Mouse (Mus musculus): ENCODE results near the gene Lrrfip2. TPM values are rescaled to one million over a fixed set of nuclear protein-coding genes. Genes with fewer than 3 reads are reported as not detected.

Lrrfip2 gene
- total and polyA plus RNA-seq, 2 experiments from 2014 or later: 73.9 to 86.6 TPM

DNA sequence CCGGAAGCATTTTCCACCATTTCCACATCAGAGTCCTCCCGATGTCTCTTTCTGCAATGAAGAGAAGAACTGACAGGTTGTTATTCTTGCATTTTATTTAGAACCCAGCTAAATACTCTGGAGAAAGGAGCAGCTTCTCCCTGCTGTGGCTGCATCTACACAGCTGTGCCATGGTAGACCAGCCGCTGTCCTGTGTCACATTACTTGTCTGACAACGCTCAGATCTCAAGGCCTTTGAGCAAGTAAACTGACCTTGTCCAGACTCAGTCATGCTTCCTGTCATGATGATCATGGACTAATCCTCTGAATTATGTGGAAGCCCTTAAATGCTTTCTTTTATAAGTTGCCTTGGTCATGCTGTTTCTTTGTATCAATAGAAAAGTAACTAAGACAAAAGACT lies 122.4 kb downstream of the Lrrfip2 start:
- H3K36me3 ChIP-seq (replicated peaks; ENCODE audit: control insufficient read depth, insufficient read depth, low read length): peaks cover 69% of the 10 kb centered on the region

DNA sequence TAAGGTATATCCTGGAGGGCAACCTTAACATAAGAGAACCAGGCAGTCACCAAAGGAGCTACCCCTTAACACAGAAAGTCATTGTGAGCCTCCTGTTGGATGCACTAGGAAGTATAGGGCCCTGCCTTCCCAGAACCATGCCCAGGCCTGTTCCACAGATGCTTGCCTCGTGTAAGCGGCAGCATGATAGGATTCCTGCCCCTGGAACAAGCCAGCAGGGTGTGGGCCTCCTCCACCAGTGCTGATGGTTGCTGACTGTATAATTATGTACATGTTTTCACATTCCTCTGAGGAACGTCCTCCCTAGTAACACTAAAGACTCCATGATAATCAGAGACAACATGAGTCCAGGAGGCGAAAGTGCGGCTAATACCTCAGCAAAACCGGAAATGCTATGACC lies 126.0 kb downstream of the Lrrfip2 start:
- peaks cover 17% of the 10 kb centered on the region for H3K4me1 ChIP-seq (ENCODE audit: control insufficient read depth, insufficient read depth)
- WGBS: 64% methylated on average over 6 of the region's 6 CpGs
- peaks cover 47% of the 10 kb centered on the region for H3K36me3 ChIP-seq (replicated peaks; ENCODE audit: control insufficient read depth, insufficient read depth, low read length)

More for the DNA sequence above, 122.4 kb downstream of the Lrrfip2 start:
- Histone ChIP-seq H3K4me3 (ENCODE audit: low read depth, low read length) (no peak overlapping the region), H3K4me2 (ENCODE audit: low read depth, low read length) (no peak overlapping the region), H3K27ac (ENCODE audit: low read depth) (no peak overlapping the region), H3K27me3 (ENCODE audit: control insufficient read depth, insufficient read depth, low read length) (no peaks in the 10 kb centered on the region), H3K9me3 (replicated peaks; ENCODE audit: control insufficient read depth, low read length) (no peaks in the 10 kb centered on the region), H3K9ac (replicated peaks; ENCODE audit: low read depth, low read length) (no peak overlapping the region), H3K4me1 (ENCODE audit: control insufficient read depth, insufficient read depth) (peaks cover 9% of the 10 kb centered on the region)
- no peak for DNase-seq (ENCODE audit: low spot score)
- no peak for ATAC-seq (ENCODE audit: insufficient read depth, low read depth)
- WGBS: 80% methylated on average over 4 of the region's 4 CpGs
- TF ChIP-seq EP300 (IDR thresholded peaks at IDR 0.05; ENCODE audit: low read depth) (no peak), CTCF (IDR thresholded peaks at IDR 0.05; ENCODE audit: low read depth) (no peak)

GRCm38 (mm10) chr9:111245546-111245945 lies 128.2 kb downstream of the Lrrfip2 start:
- no peak overlapping the region for H3K4me3 ChIP-seq (ENCODE audit: low read depth, low read length)
- H3K27me3 ChIP-seq (ENCODE audit: control insufficient read depth, insufficient read depth, low read length): no peaks in the 10 kb centered on the region
- H3K9ac ChIP-seq (replicated peaks; ENCODE audit: low read depth, low read length): no peak overlapping the region
- H3K27ac ChIP-seq (ENCODE audit: low read depth): no peak overlapping the region
- H3K4me1 ChIP-seq (ENCODE audit: control insufficient read depth, insufficient read depth): peaks cover 21% of the 10 kb centered on the region
- no peak overlapping the region for H3K4me2 ChIP-seq (ENCODE audit: low read depth, low read length)
- DNase-seq (ENCODE audit: low spot score) (no peak), ATAC-seq (ENCODE audit: insufficient read depth, low read depth) (no peak)
- H3K36me3 ChIP-seq (replicated peaks; ENCODE audit: control insufficient read depth, insufficient read depth, low read length): peaks cover 34% of the 10 kb centered on the region
- 78% methylated on average over 6 of the region's 6 CpGs for WGBS
- no peak for TF ChIP-seq CTCF (IDR thresholded peaks at IDR 0.05; ENCODE audit: low read depth)
- no peak for TF ChIP-seq EP300 (IDR thresholded peaks at IDR 0.05; ENCODE audit: low read depth)
- no peaks in the 10 kb centered on the region for H3K9me3 ChIP-seq (replicated peaks; ENCODE audit: control insufficient read depth, low read length)

More for the DNA sequence above, 126.0 kb downstream of the Lrrfip2 start:
- no peak overlapping the region for H3K27ac ChIP-seq (ENCODE audit: low read depth)
- H3K27me3 ChIP-seq (ENCODE audit: control insufficient read depth, insufficient read depth, low read length): no peaks in the 10 kb centered on the region
- H3K4me3 ChIP-seq (ENCODE audit: low read depth, low read length): no peak overlapping the region
- TF ChIP-seq EP300 (IDR thresholded peaks at IDR 0.05; ENCODE audit: low read depth) (no peak), CTCF (IDR thresholded peaks at IDR 0.05; ENCODE audit: low read depth) (no peak)
- H3K4me2 ChIP-seq (ENCODE audit: low read depth, low read length): no peak overlapping the region
- H3K9me3 ChIP-seq (replicated peaks; ENCODE audit: control insufficient read depth, low read length): no peaks in the 10 kb centered on the region
- DNase-seq (ENCODE audit: low spot score) (no peak), ATAC-seq (ENCODE audit: insufficient read depth, low read depth) (no peak)
- H3K9ac ChIP-seq (replicated peaks; ENCODE audit: low read depth, low read length): no peak overlapping the region

GRCm38 (mm10) chr9:111247682-111248246 lies 130.4 kb downstream of the Lrrfip2 start:
- peak; percentile 40 for TF ChIP-seq CTCF (IDR thresholded peaks at IDR 0.05; ENCODE audit: low read depth)
- TF ChIP-seq EP300 (IDR thresholded peaks at IDR 0.05; ENCODE audit: low read depth): no peak
- no peak overlapping the region for H3K4me2 ChIP-seq (ENCODE audit: low read depth, low read length)
- H3K27ac ChIP-seq (ENCODE audit: low read depth): peak overlapping the region; percentile 39; the same call in 1 of the 2 replicates
- H3K36me3 ChIP-seq (replicated peaks; ENCODE audit: control insufficient read depth, insufficient read depth, low read length): peaks cover 46% of the 10 kb centered on the region
- ATAC-seq (ENCODE audit: insufficient read depth, low read depth) (peak; percentile 85), DNase-seq (ENCODE audit: low spot score) (peak; percentile 49)
- WGBS: 19% methylated on average over 3 of the region's 3 CpGs
- H3K9ac ChIP-seq (replicated peaks; ENCODE audit: low read depth, low read length): no peak overlapping the region
- no peak overlapping the region for H3K4me3 ChIP-seq (ENCODE audit: low read depth, low read length)
- H3K9me3 ChIP-seq (replicated peaks; ENCODE audit: control insufficient read depth, low read length): no peaks in the 10 kb centered on the region
- H3K27me3 ChIP-seq (ENCODE audit: control insufficient read depth, insufficient read depth, low read length): no peaks in the 10 kb centered on the region
- H3K4me1 ChIP-seq (ENCODE audit: control insufficient read depth, insufficient read depth): peaks cover 15% of the 10 kb centered on the region

DNA sequence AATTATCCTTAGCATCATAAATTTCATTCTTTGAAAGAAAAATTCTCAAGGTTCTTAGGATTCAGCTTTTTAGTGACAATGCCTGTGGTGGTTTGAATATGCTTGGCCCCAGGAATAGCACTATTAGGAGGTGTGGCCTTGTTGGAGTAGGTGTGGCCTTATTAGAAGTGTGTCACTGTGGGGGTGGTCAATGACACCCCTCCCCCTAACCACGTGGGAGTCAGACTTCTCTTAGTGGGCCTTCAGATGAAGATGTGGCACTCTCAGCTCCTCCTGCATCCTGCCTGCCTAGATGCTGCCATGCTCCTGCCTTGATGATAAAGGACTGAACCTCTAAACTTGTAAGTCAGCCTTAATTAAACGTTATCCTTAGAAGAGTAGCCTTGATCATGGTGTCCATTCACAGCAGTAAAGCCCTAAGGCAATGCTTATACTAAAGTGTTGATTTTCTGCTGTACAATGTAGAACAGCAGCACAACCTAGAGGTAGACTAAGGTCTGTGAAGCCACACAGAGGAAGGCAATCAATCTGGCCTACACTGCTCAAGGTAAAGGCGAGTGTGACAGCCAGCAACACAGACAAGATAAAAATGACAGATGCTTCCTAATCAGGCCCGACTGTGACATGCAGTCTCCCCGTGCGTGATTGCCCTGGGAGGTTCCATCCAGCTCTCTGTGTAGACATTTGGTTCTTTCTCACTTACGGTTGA lies 134.9 kb downstream of the Lrrfip2 start:
- no peak overlapping the region for H3K4me2 ChIP-seq (ENCODE audit: low read depth, low read length)
- no peak overlapping the region for H3K4me3 ChIP-seq (ENCODE audit: low read depth, low read length)
- H3K9me3 ChIP-seq (replicated peaks; ENCODE audit: control insufficient read depth, low read length): no peaks in the 10 kb centered on the region
- H3K27me3 ChIP-seq (ENCODE audit: control insufficient read depth, insufficient read depth, low read length): no peaks in the 10 kb centered on the region
- peaks cover 10% of the 10 kb centered on the region for H3K4me1 ChIP-seq (ENCODE audit: control insufficient read depth, insufficient read depth)
- ATAC-seq (ENCODE audit: insufficient read depth, low read depth): peak; percentile 69
- TF ChIP-seq EP300 (IDR thresholded peaks at IDR 0.05; ENCODE audit: low read depth) (no peak), CTCF (IDR thresholded peaks at IDR 0.05; ENCODE audit: low read depth) (peak; percentile 52)
- 47% methylated on average over 7 of the region's 7 CpGs for WGBS
- H3K27ac ChIP-seq (ENCODE audit: low read depth): no peak overlapping the region
- no peak overlapping the region for H3K9ac ChIP-seq (replicated peaks; ENCODE audit: low read depth, low read length)
- DNase-seq (ENCODE audit: low spot score): no peak
- peaks cover 66% of the 10 kb centered on the region for H3K36me3 ChIP-seq (replicated peaks; ENCODE audit: control insufficient read depth, insufficient read depth, low read length)
